Mouse (Mus musculus) left cerebral cortex, postnatal 36 days (tissue): ENCODE measurements around the gene Luzp1. TPM values are rescaled to one million over a fixed set of nuclear protein-coding genes. Genes with fewer than 3 reads are reported as not detected.

Experiments
- DNase-seq, 2 experiments: peaks; one replicate each; pipeline ENCODE4 v3.0.0; 2021 to 2022; ENCODE audit warnings: low spot score in 2 of 2, mixed read lengths in 1 of 2
- intact Hi-C: fragments of 180-260 bp; cut with DNase I; formaldehyde crosslinking; loops from one replicate; pipeline ENCODE4 v1.15.1; 2025
- total RNA-seq, 2 experiments: library from RNA; stranded (reverse); gene quantifications; 2 replicates each; pipeline ENCODE4 v1.2.3; 2021

Luzp1 gene
- total RNA-seq, 2 experiments from 2014 or later: 74.6 to 75.0 TPM

DNA sequence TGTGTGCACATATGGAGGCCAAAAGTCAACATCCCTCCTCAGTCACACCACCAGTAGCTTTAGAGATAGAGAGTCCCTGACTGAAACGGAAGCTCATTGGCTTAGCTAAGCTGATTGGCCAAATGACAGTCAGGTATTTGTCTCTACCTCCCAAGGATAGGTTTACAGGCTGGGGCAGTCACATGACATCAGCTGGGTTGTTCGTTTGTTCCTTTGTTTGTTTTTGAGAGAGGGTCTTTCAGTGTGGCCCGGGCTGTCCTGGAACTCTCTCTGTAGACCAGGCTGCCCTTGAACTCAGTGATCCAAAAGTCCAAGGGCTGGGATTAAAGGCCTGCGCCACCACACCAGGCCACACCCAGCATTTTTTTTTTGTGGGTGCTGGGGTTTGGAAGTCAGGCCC lies 8.4 kb upstream of the Luzp1 start:
- intact Hi-C loops: no loop called here
- no peak for DNase-seq

DNA sequence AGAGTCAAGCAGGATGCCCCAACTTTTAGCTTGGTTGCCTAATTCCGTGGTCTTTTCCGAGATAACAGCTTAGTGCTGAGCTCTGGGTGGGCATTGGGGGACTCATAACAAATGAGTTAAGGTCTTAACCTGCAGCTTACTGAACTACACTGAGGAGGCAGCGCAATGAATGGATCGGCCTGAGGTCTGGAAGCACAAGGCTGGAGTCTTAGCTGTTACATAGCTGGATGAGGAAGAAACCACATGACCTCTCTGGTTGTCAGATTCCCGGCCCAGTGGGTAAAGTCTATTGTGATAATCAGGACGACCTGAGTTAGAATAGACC lies 7.8 kb upstream of the Luzp1 start:
- intact Hi-C loops: no loop called here
- peak in 1 of 2 experiments; percentile 23 for DNase-seq

DNA sequence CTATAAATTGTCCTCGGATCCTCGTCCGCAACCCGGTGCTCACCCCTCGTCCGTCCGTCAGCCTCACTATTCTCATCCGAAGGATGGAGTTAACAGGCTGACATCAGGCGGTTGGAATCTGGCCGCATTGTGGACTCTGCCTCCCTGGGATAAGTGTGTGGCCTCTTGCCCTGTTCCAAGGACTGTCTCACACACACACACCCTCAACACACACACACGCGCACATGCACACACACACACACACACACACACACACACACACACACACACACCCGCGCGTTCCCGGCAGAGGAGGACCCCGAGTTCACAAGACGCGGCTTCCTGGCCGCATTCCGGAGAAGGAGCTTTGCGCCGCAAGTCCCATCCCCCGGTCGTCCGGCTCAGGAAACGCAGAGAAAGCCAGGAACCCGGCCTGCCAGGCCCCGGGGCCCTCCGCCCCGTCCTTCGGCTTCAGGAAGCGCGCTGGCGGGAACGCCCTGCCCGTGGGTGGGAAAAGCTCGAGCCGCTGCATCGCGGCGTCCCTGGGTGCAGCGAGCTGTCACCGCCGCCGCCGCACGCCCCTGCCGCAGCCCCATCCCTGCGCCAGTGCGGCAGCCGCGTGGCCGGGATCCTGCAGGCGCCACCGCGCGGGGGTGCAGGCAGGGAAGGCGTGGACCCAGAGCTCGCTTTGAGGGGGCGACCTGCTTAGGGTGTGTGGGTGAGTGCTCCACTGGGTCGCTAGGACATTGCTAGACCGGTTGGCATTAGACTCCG lies 7.3 kb upstream of the Luzp1 start, which contains the start of gene 6030445D17Rik:
6030445D17Rik (plus strand) TSS at position 165 of the 753 bp plus-strand sequence.
- intact Hi-C loops: no loop called here
- DNase-seq: peak; percentile 78 to 86

DNA sequence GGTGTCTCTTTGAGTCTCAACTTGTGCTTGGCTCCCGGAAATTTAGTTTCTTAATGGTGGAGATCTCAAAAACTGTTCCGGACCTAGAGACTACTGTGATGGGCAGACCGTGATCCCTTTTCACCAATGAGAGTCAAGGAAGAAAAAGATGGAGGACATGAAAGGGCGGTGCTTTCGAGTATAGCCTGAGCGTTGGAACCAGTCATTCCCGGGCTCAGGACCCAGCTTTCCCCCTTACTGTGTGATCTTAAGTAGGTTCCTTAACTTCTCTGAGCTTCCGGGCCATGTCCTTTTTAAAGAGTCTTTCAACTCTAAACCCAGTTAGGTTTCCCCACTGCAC lies 6.8 kb upstream of the Luzp1 start:
- intact Hi-C loops: no loop called here
- DNase-seq: no peak

GRCm38 (mm10) chr4:136463436-136463835 lies 6.1 kb upstream of the Luzp1 start:
- no peak for DNase-seq
- intact Hi-C loops: no loop called here

GRCm38 (mm10) chr4:136466226-136466625 lies 3.3 kb upstream of the Luzp1 start:
- no peak for DNase-seq
- intact Hi-C loops: no loop called here

- peak; percentile 69 to 80 for DNase-seq
- intact Hi-C loops: no loop called here
Observed at GRCm38 (mm10) chr4:136468553-136469327, 821 bp upstream of the Luzp1 start.

GRCm38 (mm10) chr4:136469941-136470346 lies 383 bp downstream of the Luzp1 start:
- intact Hi-C loops: loop anchor here (5.0 kb wide), 1 partner anchor 47 kb away; no protein-coding TSS in a partner anchor
- DNase-seq: no peak

DNA sequence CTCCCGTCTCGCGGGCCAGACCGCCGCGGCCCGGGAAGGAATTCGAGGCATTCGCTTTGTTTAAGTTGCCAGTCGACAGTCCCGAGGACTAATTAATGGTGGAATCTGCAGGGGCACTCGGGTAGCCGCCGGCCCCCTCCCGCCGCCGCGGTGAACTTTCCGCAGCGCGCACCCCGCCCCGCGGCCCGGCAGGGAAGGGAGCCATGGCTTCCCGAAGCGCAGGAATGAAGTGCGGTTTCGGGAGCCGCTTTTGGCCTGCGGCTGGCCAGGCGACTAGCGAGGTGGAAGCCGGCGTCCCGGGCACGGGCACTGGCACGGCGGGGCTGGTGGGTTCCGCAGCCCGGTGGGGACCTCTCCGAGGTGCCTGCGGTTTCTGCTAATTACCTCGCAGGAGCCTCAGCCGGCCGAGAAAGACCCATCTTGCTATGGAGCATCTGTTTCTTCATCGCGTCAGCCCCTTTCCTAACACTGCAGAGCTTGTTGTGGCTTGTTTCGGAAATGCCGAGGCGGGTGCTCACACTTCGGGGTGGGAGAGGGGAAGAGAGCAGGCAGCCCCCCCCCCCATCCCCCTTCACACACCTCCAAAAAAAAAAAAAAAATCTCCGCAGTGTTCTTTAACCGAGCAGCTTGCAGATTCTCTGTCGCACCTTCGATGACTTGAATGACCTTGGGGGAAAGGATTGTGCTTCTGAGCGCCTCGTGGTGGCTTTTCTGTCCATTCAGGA lies 948 bp downstream of the Luzp1 start:
- intact Hi-C loops: loop anchor here (5.0 kb wide), 1 partner anchor 47 kb away; no protein-coding TSS in a partner anchor
- DNase-seq: peak; percentile 57 to 70

- intact Hi-C loops: no loop called here
- no peak for DNase-seq
Observed at GRCm38 (mm10) chr4:136476692-136477091, 7.1 kb downstream of the Luzp1 start.

GRCm38 (mm10) chr4:136486549-136486948 lies 17.0 kb downstream of the Luzp1 start:
- intact Hi-C loops: no loop called here
- DNase-seq: no peak

DNA sequence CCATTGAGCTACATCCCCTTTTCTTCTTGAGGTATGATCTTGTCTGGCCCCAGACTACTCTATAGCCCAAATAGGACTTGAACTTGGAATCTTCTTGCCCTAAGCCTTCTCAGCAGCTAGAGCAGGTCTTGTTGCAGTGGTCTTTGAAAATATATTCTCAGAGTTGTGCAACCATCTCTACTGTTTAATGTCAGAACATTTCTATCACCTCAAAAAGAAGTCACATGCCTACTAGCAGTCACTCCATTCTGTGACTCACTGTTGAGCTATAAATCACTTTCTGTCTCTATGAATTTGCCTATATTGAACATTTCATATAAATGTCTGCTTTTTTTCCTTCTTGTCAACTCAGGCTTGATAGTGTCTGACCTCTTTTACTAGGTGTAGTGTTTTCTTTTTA lies 26.4 kb downstream of the Luzp1 start:
- DNase-seq: no peak
- intact Hi-C loops: no loop called here

- intact Hi-C loops: no loop called here
- no peak for DNase-seq
Observed at GRCm38 (mm10) chr4:136505426-136506215, 36.1 kb downstream of the Luzp1 start.

GRCm38 (mm10) chr4:136509857-136510256 lies 40.3 kb downstream of the Luzp1 start:
- intact Hi-C loops: no loop called here
- DNase-seq: no peak

GRCm38 (mm10) chr4:136511708-136512107 lies 42.1 kb downstream of the Luzp1 start:
- intact Hi-C loops: no loop called here
- no peak for DNase-seq

DNA sequence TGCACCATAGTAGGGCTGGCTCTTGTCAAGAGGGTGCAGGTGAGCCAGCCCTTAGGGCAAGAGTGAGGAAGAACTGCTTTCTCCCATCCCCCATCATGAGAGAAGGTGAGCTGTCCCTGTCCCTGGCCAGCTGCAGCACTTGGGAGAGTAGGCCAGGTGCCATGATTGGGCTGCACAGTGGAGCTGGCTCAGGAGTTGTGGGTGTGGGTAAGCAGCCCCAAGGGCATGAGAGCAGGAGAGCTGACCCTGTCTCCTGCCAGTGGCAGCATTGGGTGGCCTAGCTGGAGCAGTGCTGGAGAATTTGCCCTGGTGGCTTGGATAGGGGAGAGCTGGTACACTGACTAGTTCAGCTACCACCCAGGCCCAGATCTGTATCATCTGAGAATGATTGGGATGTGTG lies 43.3 kb downstream of the Luzp1 start:
- DNase-seq: no peak
- intact Hi-C loops: no loop called here

DNA sequence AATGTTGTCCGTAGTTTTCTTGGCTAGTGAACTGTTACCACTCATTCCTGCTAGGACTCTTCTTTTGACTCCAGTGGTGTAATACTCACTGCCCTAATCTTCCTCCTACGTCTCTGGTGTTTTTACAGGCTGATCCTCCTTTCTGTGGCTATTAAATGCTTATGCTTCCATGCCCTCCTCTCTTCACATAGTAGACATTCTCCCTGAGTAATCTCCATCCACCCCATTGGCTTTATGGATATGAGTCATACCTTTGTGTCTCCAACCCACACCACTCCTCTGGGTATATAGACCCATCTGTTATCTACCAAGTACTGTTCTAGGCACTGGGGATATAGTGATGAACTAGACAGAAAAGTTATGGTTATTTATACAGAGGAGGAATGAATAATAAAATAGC lies 48.6 kb downstream of the Luzp1 start:
- no peak for DNase-seq
- intact Hi-C loops: loop anchor here (5.0 kb wide), 1 partner anchor 46 kb away; no protein-coding TSS in a partner anchor

GRCm38 (mm10) chr4:136518576-136518975 lies 49.0 kb downstream of the Luzp1 start:
- intact Hi-C loops: loop anchor here (5.0 kb wide), 1 partner anchor 46 kb away; no protein-coding TSS in a partner anchor
- no peak for DNase-seq

DNA sequence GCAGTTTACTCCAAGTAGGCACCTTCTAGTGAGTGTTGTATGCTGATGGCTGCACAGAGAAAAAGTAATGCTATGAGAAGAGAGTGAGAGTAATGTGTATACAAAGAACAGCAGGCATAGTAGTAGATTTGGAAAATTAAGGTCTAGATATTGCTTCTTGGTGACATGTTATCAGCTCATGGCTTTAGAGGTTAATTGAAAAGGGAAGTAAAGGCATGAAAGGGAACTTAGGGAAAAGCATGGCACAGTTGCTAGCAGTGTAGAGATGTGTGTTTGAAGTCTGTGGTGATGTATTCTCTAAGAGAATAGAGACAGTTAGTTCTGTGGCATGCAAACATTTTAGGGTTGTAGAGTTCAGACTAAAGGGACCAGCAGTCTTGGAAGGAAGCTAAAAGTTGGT lies 50.3 kb downstream of the Luzp1 start:
- no peak for DNase-seq
- intact Hi-C loops: loop anchor here (5.0 kb wide), 1 partner anchor 48 kb away; no protein-coding TSS in a partner anchor
